Mouse (Mus musculus) cerebellum, postnatal 25 days (tissue): ENCODE measurements around the gene Zbtb20.
A peak's percentile ranks its signal among the peaks of the same experiment; 100 is the strongest.

ENCODE experiments used
- DNase-seq, 2 experiments: peaks; one replicate each; pipeline ENCODE4 v3.0.0; 2021; ENCODE audit warnings: mixed read lengths in 2 of 2

The Zbtb20 gene

GRCm38 (mm10) chr16:43400949-43401348 is 525.3 kb downstream of the Zbtb20 start:
- DNase-seq, result no peak

DNA sequence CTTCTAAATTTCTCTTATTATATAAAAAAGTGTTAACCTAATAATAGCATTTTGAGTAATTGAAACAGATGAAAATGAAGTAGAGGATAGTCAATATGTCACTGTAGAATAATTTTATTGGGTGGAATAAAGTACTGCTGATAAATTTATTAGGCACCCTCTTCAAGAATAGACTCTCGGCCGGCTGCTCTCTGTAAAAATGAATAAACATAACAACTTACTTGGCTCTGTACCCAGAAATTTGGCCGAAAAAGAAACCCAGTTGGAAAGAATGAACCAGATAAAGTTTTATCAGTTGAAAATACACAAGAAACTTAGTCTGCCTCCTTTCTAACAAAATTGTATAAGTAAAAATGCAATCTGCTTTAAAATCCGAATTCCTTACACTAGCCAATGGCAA is 527.2 kb downstream of the Zbtb20 start:
- DNase-seq, result no peak

DNA sequence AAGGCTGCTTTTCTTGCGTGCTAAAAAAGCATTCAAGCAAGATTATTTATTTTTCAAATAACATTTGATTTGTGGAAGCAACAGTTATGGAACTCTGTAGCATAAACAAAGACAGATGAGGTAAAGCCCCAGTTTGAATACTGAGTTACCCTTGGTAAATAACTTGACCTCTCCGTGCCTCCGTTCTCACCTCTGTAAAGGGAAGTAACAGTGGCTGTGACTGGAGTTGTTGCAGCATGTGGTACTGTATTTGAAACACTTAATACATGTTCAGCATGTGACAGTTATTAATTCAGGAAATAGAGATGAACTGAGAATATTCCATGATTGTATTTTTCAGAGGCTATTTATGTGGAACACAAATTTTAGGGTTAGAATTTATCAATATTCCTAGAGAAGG is 529.4 kb downstream of the Zbtb20 start:
- no peak for DNase-seq

DNA sequence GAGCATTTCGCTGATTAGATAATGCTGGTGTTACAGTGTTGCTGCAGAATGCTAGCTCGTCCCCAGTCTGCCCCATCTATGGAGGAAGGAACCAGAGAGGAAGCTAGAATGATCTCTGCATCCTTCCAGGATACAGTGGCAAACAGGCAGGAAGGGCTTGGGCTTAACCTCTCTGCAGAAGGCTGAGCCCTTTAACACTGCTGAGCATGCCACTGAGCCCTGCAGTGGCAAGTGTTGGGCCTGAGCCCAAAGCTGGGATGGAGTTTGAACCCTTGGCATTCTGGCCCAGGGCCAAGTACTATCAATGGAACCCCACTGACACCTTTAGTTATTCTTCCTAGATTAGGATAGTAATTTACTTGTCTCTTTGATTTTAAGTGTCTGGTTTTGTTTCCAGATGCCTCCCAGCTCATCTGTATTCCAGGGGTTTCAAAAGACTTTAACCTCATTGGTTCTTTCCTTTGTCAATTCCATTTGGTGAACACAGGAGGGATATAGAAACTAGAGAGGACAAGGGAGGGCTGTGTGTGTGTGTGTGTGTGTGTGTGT is 532.0 kb downstream of the Zbtb20 start:
- DNase-seq, result peak in 1 of 2 experiments; percentile 26

GRCm38 (mm10) chr16:43408622-43409021 is 532.9 kb downstream of the Zbtb20 start:
- DNase-seq, result no peak

DNA sequence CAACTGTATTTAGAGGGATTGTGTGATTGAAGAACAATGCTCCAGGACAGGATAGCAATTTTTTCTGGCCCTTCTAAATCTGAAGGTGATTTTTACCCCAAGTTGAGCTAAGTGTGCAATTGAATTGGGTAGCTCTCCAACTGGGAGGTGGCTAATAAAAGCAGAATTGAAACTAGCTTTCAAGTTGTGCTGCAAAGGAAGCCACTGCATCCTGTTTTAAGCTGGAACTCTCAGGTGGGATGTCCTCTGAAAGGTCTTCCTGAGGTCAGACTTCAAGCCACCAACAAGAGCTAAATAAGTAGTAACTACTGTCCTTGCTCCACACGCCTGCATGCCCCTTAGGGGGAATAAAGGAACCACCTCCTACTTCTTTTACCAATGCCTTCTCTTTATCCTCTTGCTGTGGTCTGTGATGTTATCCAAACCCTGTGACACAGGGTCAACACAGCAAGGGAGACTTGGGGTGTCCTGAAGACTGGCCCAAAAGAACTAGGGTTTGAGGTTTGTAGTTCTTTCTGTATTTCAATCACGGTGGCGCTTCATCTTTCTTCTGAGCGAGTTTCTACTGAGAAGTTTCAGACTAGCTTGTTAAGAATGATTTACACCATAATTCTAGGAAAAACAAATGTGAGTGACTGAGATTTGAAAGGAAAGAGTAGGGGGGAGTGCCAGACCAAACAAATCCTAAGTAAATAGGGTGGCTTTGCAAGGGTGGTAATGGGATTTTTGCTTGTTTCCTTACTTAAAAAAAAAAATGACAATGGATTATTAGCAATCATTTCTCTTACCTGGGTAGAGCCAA is 533.6 kb downstream of the Zbtb20 start:
- DNase-seq, result no peak

DNA sequence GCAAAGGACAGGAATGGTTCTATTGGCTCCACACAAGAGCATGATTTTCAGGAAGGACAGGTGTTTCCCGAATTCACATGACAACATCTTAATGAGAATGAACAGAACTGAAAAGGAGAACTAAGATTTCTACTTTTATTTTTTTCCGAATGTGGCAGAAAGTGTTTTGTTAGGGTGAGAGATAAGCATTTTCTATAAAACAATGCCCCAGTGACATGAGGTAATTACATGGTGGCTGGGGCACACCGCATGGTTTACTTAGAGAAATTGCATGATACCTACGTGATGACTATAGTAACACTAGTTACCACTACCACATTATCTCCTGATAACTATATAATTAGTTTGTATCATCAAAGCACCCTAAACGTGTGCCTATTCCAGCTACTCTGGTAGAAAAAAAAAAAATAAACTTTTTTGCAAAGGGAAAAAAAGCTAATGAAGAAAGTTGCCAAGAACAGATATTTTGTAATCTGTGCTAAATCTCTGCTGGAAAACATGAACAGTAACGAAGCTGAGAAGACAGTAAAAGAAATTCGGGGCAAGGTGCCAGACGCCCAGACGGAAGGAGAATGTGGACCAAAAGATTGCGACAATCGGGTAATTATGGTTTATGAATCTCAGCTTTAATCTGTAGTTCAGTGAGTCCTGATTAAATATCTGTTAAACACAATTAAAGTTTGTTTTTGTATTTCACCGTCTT is 534.4 kb downstream of the Zbtb20 start:
- peak; percentile 47 to 75 for DNase-seq

GRCm38 (mm10) chr16:43410613-43410974 is 534.9 kb downstream of the Zbtb20 start:
- DNase-seq, result no peak

GRCm38 (mm10) chr16:43415864-43416263 is 540.2 kb downstream of the Zbtb20 start:
- DNase-seq, result no peak

- no peak for DNase-seq
Measured at GRCm38 (mm10) chr16:43419923-43420322, 544.2 kb downstream of the Zbtb20 start.

DNA sequence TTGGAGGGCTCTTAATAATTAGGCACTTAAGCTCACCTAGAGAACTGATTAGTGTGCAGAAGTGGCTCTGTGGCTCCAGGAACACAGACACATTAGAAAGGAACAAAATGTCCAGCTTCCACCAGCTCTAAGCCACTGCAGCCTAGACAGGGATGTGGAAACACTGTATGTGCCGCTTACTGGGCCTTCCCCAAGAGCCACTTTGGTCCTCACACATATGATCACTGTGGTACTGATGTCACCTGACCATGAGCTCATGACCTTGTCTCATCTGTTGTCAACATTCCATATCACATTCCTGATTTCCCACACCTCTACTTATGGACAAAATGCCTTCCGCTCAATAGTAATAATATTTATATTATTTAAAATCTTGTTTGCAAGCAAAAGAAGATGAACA is 553.3 kb downstream of the Zbtb20 start:
- DNase-seq, result no peak

- no peak for DNase-seq
Measured at GRCm38 (mm10) chr16:43430030-43430429, 554.3 kb downstream of the Zbtb20 start.

- DNase-seq, result no peak
Measured at GRCm38 (mm10) chr16:43431514-43432371, 556.1 kb downstream of the Zbtb20 start.

DNA sequence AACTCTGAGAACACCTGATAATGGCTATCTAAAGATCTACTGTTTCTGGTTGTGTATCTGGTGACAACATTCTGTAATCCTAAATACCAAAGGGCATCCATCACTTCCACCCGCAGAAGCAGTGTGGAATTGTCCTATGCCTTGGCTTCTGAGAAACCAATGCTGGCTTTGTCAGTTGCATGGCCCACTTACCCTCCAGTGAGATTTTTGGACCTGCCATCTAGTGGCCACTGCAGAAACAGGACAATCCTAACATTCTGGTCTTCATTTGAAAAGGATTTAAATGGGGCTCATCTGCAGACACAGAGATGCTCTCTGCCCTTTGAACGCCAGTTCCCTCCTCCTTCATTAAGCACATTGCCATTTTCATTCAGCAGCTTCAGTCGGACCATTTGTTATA is 559.3 kb downstream of the Zbtb20 start:
- DNase-seq, result peak; percentile 54 to 62

DNA sequence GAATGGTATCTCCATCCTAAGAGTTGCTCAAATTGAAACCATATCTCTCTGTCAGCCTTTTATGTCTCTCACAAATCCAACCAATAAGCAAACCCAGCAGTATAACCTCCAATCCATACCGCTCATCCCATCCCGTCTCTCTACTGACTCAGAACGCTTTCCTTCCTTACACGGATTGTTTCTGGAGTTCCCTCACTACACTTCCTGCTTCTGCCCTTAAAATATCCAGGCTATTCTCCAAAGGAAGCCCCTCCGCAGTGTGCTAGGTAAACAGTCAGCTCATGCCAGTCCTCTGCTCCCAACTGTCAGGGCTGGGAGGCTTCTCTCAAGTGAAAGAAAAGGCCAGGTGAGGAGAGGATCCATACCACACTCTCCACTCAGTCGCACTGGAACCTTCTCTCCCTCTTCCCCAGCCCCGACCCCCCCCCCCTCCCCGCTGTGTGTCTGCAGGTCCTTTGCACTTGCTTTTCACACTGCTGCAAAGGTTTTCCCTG is 563.2 kb downstream of the Zbtb20 start:
- no peak for DNase-seq

DNA sequence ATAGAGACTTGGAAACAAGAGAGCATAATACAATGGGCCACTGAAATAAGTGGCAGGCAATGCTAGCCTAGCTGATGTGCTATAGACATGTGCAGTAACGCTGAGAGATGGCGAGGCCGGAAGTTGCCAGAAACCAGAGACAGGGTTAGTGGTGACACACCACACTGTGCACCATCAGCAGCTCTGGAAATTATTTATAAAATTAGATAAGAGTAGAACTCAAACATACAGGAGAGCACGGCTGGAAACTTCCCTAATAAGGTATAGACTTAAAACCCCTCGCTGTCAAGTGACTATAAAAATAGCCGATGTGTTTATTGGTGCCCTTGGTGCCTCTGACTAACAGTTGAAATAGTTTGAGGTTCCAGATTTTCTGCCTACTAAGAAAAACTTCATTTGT is 565.7 kb downstream of the Zbtb20 start:
- no peak for DNase-seq

- DNase-seq, result no peak
Measured at GRCm38 (mm10) chr16:43443034-43443433, 567.4 kb downstream of the Zbtb20 start.

- DNase-seq, result no peak
Measured at GRCm38 (mm10) chr16:43448141-43448981, 572.7 kb downstream of the Zbtb20 start.

DNA sequence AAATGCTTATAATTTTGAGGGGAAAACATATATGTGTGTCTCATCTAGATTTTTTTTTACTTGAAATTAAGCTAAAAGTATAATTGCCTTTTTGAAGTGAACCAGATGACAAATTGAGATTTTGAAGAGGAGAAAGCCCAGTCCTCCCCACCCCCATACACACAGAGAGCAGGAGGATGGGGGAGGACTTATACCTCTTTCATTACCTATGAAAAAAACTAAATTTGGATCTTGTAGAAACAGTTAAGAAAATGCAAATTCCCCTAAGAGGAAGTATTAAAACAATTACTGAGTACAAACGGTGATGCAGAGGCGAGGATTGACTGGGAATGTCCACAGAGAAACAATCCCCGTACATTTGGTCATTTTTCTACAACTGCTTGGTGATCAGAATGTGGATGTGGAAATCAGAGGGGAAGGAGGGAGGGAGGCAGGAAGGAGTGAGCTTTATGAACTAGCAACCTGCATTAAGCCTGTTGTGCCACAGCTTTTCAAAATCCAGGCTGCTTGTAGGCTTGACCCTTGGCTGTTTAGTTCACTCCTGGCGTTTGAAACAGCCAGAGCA is 578.8 kb downstream of the Zbtb20 start:
- DNase-seq, result no peak

DNA sequence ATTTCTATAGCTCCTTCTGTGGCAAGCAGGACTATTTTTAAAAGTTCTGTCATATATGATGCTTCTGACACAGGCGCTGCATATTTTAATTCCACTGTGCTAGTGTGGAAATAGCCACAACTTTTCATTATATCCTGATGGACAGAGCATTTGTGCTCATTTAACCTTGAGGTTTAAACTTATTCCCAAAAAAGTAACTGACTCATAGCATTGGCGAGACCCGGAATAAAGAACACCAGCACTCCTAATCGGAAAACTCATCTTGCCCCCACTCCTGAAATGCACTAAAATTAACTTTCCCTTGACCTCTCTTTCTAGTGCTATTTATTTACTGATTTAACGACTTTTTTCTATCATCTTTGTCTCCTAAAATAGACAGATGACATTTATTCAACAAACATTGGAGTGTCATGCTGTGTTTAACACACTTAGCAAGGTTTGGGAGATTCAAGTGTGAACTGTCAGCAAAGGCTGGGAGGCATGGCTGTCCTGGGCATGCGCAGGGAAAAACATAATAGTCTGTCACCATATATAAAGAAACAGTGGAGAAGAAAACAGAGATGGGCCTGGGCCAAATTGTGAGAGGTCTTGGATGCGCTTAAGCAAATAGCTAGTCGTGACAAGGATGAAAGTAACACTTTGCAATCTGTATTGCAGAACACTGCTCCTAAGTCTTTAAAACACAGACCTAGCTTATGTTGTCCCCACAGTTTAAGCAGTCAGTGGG is 580.9 kb downstream of the Zbtb20 start:
- DNase-seq, result no peak

DNA sequence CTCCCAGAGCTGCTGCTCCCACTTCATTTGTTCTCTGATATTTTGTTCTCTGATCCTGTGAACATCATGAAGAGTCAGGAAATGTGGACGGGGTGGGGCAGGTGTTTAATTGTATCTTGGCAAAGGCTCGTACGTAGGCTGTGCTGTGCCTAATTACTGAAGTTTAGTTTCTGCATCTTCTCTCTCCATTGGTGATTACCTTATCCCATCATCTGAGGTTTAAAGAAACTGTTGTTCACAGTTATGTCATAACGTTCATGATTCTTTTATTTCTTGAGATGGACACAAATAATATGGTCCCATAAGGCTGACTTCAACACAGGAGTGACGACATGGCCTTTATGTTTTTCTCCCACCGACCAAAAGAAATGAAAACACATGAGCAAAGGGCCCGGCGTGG is 582.1 kb downstream of the Zbtb20 start:
- DNase-seq, result no peak
